Mouse (Mus musculus): ENCODE results near the gene Zdhhc12. TPM values are rescaled to one million over a fixed set of nuclear protein-coding genes. Genes with fewer than 3 reads are reported as not detected.
A peak's percentile ranks its signal among the peaks of the same experiment; 100 is the strongest.

Zdhhc12 gene
- polyA plus RNA-seq, 1 experiment from 2014 or later, result 30.9 TPM

- DNase-seq (ENCODE audit: low spot score) (no peak), ATAC-seq (replicated peaks; ENCODE audit: insufficient number of reproducible peaks, low FRiP score, low TSS enrichment, low read depth) (no peak)
- Histone ChIP-seq H3K27me3 (ENCODE audit: control insufficient read depth, insufficient read depth, low read length) (no peaks in the 10 kb centered on the region), H3K27ac (replicated peaks; ENCODE audit: low read depth, low read length) (no peak overlapping the region), H3K36me3 (replicated peaks; ENCODE audit: control insufficient read depth, insufficient read depth, low read depth, low read length) (no peaks in the 10 kb centered on the region; the same call in 1 of the 2 replicates), H3K9ac (replicated peaks; ENCODE audit: low read length) (0 out of 2 replicates have a peak overlapping the region, but pooled peaks have one; percentile 68), H3K9me3 (replicated peaks; ENCODE audit: control insufficient read depth, low read length) (no peaks in the 10 kb centered on the region), H3K4me3 (ENCODE audit: low read depth, low read length) (peak overlapping the region; percentile 70; the same call in 1 of the 2 replicates), H3K4me2 (ENCODE audit: low read depth, low read length) (peak overlapping the region; percentile 66; the same call in 1 of the 2 replicates), H3K4me1 (ENCODE audit: control insufficient read depth, insufficient read depth, low read length) (no peaks in the 10 kb centered on the region)
- WGBS, result 48% methylated on average over 6 of the region's 6 CpGs
These were observed 1.0 kb downstream of the Zdhhc12 start for GRCm38 (mm10) chr2:30092280-30092918.

DNA sequence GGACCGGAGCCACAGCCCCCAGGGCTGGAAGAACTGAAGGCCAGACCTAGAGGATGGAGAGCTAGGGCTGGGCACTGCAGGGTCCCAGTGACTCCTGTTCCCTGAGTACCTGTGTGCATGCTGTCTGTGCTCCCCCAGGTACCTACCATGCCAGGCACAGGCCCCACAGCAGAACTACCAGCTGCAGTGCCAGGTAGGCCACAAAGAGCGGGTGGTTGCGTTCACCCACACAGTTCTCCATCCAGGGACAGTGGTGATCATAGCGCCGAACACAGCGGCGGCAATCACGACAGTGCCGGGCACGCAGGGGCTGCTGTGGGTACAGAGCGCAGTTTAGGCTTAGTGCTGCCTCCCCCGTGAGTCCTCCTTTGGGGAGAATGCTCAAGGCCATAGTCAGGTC, 1.9 kb downstream of the Zdhhc12 start:
- no peak overlapping the region for H3K4me3 ChIP-seq (ENCODE audit: low read depth, low read length)
- ATAC-seq (replicated peaks; ENCODE audit: insufficient number of reproducible peaks, low FRiP score, low TSS enrichment, low read depth), result no peak
- 97% methylated on average over 12 of the region's 12 CpGs for WGBS

GRCm38 (mm10) chr2:30087310-30087709, 6.1 kb downstream of the Zdhhc12 start:
- Histone ChIP-seq H3K9me3 (replicated peaks; ENCODE audit: control insufficient read depth, low read length) (no peaks in the 10 kb centered on the region), H3K36me3 (replicated peaks; ENCODE audit: control insufficient read depth, insufficient read depth, low read depth, low read length) (no peaks in the 10 kb centered on the region; the same call in 1 of the 2 replicates), H3K27me3 (ENCODE audit: control insufficient read depth, insufficient read depth, low read length) (no peaks in the 10 kb centered on the region), H3K27ac (replicated peaks; ENCODE audit: low read depth, low read length) (no peak overlapping the region), H3K4me2 (ENCODE audit: low read depth, low read length) (no peak overlapping the region), H3K4me3 (ENCODE audit: low read depth, low read length) (no peak overlapping the region), H3K4me1 (ENCODE audit: control insufficient read depth, insufficient read depth, low read length) (no peaks in the 10 kb centered on the region), H3K9ac (replicated peaks; ENCODE audit: low read length) (no peak overlapping the region)
- no peak for DNase-seq (ENCODE audit: low spot score)
- ATAC-seq (replicated peaks; ENCODE audit: insufficient number of reproducible peaks, low FRiP score, low TSS enrichment, low read depth), result no peak
- 92% methylated on average over 4 of the region's 4 CpGs for WGBS

More for the DNA sequence above, 1.9 kb downstream of the Zdhhc12 start:
- no peaks in the 10 kb centered on the region for H3K4me1 ChIP-seq (ENCODE audit: control insufficient read depth, insufficient read depth, low read length)
- H3K9me3 ChIP-seq (replicated peaks; ENCODE audit: control insufficient read depth, low read length), result no peaks in the 10 kb centered on the region
- DNase-seq (ENCODE audit: low spot score), result no peak
- no peaks in the 10 kb centered on the region; the same call in 1 of the 2 replicates for H3K36me3 ChIP-seq (replicated peaks; ENCODE audit: control insufficient read depth, insufficient read depth, low read depth, low read length)
- no peak overlapping the region for H3K9ac ChIP-seq (replicated peaks; ENCODE audit: low read length)
- H3K27me3 ChIP-seq (ENCODE audit: control insufficient read depth, insufficient read depth, low read length), result no peaks in the 10 kb centered on the region
- H3K4me2 ChIP-seq (ENCODE audit: low read depth, low read length), result no peak overlapping the region
- H3K27ac ChIP-seq (replicated peaks; ENCODE audit: low read depth, low read length), result no peak overlapping the region

GRCm38 (mm10) chr2:30084632-30085031, 8.8 kb downstream of the Zdhhc12 start:
- Histone ChIP-seq H3K9ac (replicated peaks; ENCODE audit: low read length) (peak overlapping the region; percentile 34), H3K27ac (replicated peaks; ENCODE audit: low read depth, low read length) (no peak overlapping the region), H3K9me3 (replicated peaks; ENCODE audit: control insufficient read depth, low read length) (no peaks in the 10 kb centered on the region), H3K4me3 (ENCODE audit: low read depth, low read length) (no peak overlapping the region), H3K4me1 (ENCODE audit: control insufficient read depth, insufficient read depth, low read length) (no peaks in the 10 kb centered on the region), H3K4me2 (ENCODE audit: low read depth, low read length) (peak overlapping the region; percentile 28), H3K27me3 (ENCODE audit: control insufficient read depth, insufficient read depth, low read length) (no peaks in the 10 kb centered on the region), H3K36me3 (replicated peaks; ENCODE audit: control insufficient read depth, insufficient read depth, low read depth, low read length) (no peaks in the 10 kb centered on the region)
- 6% methylated on average over 12 of the region's 12 CpGs for WGBS
- DNase-seq (ENCODE audit: low spot score) (peak; percentile 38), ATAC-seq (replicated peaks; ENCODE audit: insufficient number of reproducible peaks, low FRiP score, low TSS enrichment, low read depth) (peak; percentile 60; the same call in 1 of the 2 replicates)

DNA sequence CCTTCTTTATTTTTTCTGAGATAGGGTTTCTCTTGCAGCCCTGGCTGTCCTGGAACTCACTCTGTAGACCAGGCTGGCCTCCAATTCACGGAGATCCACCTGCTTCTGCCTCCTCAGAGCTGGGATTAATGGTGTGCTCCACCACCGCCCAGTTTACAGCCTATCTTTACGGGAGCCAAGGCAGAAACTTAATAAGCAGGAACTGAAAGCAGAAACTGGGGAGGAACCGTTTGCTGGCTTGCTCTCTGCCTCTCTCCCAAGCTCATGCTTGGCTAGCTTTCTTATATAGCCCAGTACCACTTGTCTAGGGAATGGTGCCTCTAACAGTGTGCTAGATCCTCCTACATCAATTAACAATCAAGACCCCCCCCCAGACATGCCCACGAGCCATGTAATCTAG, 9.3 kb downstream of the Zdhhc12 start:
- Histone ChIP-seq H3K9ac (replicated peaks; ENCODE audit: low read length) (no peak overlapping the region), H3K27ac (replicated peaks; ENCODE audit: low read depth, low read length) (no peak overlapping the region)
- no peak for ATAC-seq (replicated peaks; ENCODE audit: insufficient number of reproducible peaks, low FRiP score, low TSS enrichment, low read depth)

DNA sequence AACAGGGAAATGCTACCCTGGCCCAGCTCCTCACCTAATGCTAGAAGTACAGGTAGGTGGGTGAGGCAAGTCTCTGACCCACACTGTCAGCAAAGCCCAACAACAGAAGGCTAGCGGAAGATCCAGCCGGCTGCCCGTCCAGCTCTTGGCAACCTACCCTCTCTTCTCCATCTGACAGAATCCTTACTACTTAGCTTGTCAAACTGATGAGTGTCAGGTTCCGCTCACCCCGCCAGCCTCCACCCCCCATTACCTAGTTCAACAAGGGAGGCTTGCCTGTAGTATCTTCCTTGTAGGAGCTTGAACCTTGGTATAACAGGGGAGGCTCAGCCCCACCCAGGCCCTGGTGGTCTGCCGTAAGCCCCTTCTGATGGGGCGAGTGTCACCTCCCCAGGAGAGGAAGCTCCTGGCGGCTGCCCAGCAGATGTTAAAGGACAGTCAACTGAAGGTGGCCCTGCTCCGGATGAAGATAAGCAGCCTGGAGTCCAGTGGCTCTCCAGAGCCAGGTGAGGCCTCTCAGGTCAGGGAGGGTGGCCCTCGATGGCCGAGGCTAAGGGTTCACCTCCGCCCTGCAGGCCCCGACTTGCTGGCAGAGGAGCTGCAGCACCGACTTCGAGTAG, 13.2 kb downstream of the Zdhhc12 start:
- Histone ChIP-seq H3K9ac (replicated peaks; ENCODE audit: low read length) (no peak overlapping the region), H3K27ac (replicated peaks; ENCODE audit: low read depth, low read length) (no peak overlapping the region), H3K36me3 (replicated peaks; ENCODE audit: control insufficient read depth, insufficient read depth, low read depth, low read length) (no peaks in the 10 kb centered on the region), H3K4me2 (ENCODE audit: low read depth, low read length) (no peak overlapping the region), H3K9me3 (replicated peaks; ENCODE audit: control insufficient read depth, low read length) (no peaks in the 10 kb centered on the region), H3K4me1 (ENCODE audit: control insufficient read depth, insufficient read depth, low read length) (no peaks in the 10 kb centered on the region; the same call in 1 of the 2 replicates), H3K4me3 (ENCODE audit: low read depth, low read length) (no peak overlapping the region), H3K27me3 (ENCODE audit: control insufficient read depth, insufficient read depth, low read length) (no peaks in the 10 kb centered on the region)
- DNase-seq (ENCODE audit: low spot score), result no peak
- no peak for ATAC-seq (replicated peaks; ENCODE audit: insufficient number of reproducible peaks, low FRiP score, low TSS enrichment, low read depth)
- WGBS, result 86% methylated on average over 15 of the region's 15 CpGs

More for the DNA sequence above, 9.3 kb downstream of the Zdhhc12 start:
- H3K4me2 ChIP-seq (ENCODE audit: low read depth, low read length), result no peak overlapping the region
- 59% methylated on average over 5 of the region's 5 CpGs for WGBS
- no peaks in the 10 kb centered on the region for H3K4me1 ChIP-seq (ENCODE audit: control insufficient read depth, insufficient read depth, low read length)
- H3K27me3 ChIP-seq (ENCODE audit: control insufficient read depth, insufficient read depth, low read length), result no peaks in the 10 kb centered on the region
- H3K4me3 ChIP-seq (ENCODE audit: low read depth, low read length), result no peak overlapping the region
- H3K36me3 ChIP-seq (replicated peaks; ENCODE audit: control insufficient read depth, insufficient read depth, low read depth, low read length), result no peaks in the 10 kb centered on the region
- H3K9me3 ChIP-seq (replicated peaks; ENCODE audit: control insufficient read depth, low read length), result no peaks in the 10 kb centered on the region
- DNase-seq (ENCODE audit: low spot score), result no peak

DNA sequence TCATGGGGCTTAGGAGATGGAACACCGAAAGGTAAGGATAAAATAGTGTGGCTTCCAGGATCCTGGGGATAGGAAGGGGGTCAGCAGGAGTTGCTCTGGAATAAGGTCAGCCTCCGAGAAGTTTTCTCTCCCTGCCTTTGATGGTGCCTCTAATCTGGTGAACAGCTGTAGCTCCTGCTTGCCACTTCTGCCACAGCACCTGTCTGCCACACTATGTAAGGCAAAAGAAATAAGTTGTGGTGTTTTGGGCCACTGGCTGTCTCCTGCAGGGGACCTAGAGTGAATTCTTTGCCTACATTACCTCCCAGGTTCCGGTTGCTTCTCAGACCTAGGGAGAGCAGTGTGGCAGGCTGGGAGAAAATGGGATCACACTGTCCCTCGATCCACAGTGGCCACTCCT, 14.7 kb downstream of the Zdhhc12 start:
- no peak overlapping the region for H3K4me3 ChIP-seq (ENCODE audit: low read depth, low read length)
- H3K27ac ChIP-seq (replicated peaks; ENCODE audit: low read depth, low read length), result 0 out of 2 replicates have a peak overlapping the region, but pooled peaks have one; percentile 11
- no peak for DNase-seq (ENCODE audit: low spot score)
- peak overlapping the region; percentile 66 for H3K9ac ChIP-seq (replicated peaks; ENCODE audit: low read length)
- peak overlapping the region; percentile 83; the same call in 1 of the 2 replicates for H3K4me2 ChIP-seq (ENCODE audit: low read depth, low read length)
- WGBS, result 66% methylated on average over 4 of the region's 4 CpGs
- no peaks in the 10 kb centered on the region for H3K27me3 ChIP-seq (ENCODE audit: control insufficient read depth, insufficient read depth, low read length)
- H3K9me3 ChIP-seq (replicated peaks; ENCODE audit: control insufficient read depth, low read length), result no peaks in the 10 kb centered on the region
- H3K36me3 ChIP-seq (replicated peaks; ENCODE audit: control insufficient read depth, insufficient read depth, low read depth, low read length), result no peaks in the 10 kb centered on the region
- ATAC-seq (replicated peaks; ENCODE audit: insufficient number of reproducible peaks, low FRiP score, low TSS enrichment, low read depth), result no peak
- no peaks in the 10 kb centered on the region; the same call in 1 of the 2 replicates for H3K4me1 ChIP-seq (ENCODE audit: control insufficient read depth, insufficient read depth, low read length)

DNA sequence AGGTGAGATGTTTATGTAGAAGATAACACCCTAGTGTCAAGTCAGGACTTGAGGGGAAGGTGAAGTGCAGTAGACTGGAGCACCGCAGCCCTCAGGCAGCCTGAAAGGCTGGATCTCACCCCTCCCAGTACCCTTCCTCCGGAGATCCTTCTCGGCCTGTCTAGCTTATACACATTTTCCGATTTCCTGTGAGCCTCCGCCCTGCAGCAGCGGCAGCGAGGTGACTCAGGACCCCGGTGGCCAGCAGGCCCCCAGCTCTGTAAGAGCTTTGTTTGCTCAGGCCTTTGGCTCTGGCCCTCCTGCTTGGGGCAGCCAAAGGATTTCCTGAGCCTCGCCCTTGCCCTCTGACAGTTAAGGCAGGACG, 15.1 kb downstream of the Zdhhc12 start:
- Histone ChIP-seq H3K4me1 (ENCODE audit: control insufficient read depth, insufficient read depth, low read length) (no peaks in the 10 kb centered on the region; the same call in 1 of the 2 replicates), H3K4me2 (ENCODE audit: low read depth, low read length) (peak overlapping the region; percentile 83), H3K9ac (replicated peaks; ENCODE audit: low read length) (peak overlapping the region; percentile 66), H3K36me3 (replicated peaks; ENCODE audit: control insufficient read depth, insufficient read depth, low read depth, low read length) (no peaks in the 10 kb centered on the region; the same call in 1 of the 2 replicates), H3K9me3 (replicated peaks; ENCODE audit: control insufficient read depth, low read length) (no peaks in the 10 kb centered on the region), H3K27me3 (ENCODE audit: control insufficient read depth, insufficient read depth, low read length) (no peaks in the 10 kb centered on the region), H3K27ac (replicated peaks; ENCODE audit: low read depth, low read length) (peak overlapping the region; percentile 53; the same call in 1 of the 2 replicates), H3K4me3 (ENCODE audit: low read depth, low read length) (peak overlapping the region; percentile 49)
- 10% methylated on average over 10 of the region's 10 CpGs for WGBS
- no peak for DNase-seq (ENCODE audit: low spot score)
- 0 out of 2 replicates have a peak, but pooled peaks have one; percentile 2 for ATAC-seq (replicated peaks; ENCODE audit: insufficient number of reproducible peaks, low FRiP score, low TSS enrichment, low read depth)
